Mouse (Mus musculus): ENCODE data around the gene Bace1.
A peak's percentile ranks its signal among the peaks of the same experiment; 100 is the strongest.
"Not testable (repeated sequence)": the region's sequence is repeated elsewhere in the genome, so short reads cannot be mapped to it uniquely, and the experiment has no call there.

The Bace1 gene

GRCm38 (mm10) chr9:45833461-45833860 lies 4.9 kb upstream of the Bace1 start:
- DNase-seq (ENCODE audit: low read depth in 2 of 2, low spot score in 2 of 2), result no peak

GRCm38 (mm10) chr9:45838069-45838433 lies 329 bp upstream of the Bace1 start:
- no peak for DNase-seq (ENCODE audit: low read depth in 2 of 2, low spot score in 2 of 2)

GRCm38 (mm10) chr9:45839139-45839981 lies 980 bp downstream of the Bace1 start:
- no peak for DNase-seq (ENCODE audit: low read depth in 2 of 2, low spot score in 2 of 2)

- no peak for DNase-seq (ENCODE audit: low read depth in 2 of 2, low spot score in 2 of 2)
These were observed 1.6 kb downstream of the Bace1 start for GRCm38 (mm10) chr9:45839982-45840300.

GRCm38 (mm10) chr9:45840331-45840730 lies 2.0 kb downstream of the Bace1 start:
- DNase-seq (ENCODE audit: low read depth in 2 of 2, low spot score in 2 of 2), result no peak

- DNase-seq (ENCODE audit: low read depth in 2 of 2, low spot score in 2 of 2), result no peak
These were observed 3.1 kb downstream of the Bace1 start for GRCm38 (mm10) chr9:45841458-45841857.

GRCm38 (mm10) chr9:45843007-45843406 lies 4.6 kb downstream of the Bace1 start:
- no peak for DNase-seq (ENCODE audit: low read depth in 2 of 2, low spot score in 2 of 2)

GRCm38 (mm10) chr9:45843780-45844179 lies 5.4 kb downstream of the Bace1 start:
- DNase-seq (ENCODE audit: low read depth in 2 of 2, low spot score in 2 of 2), result no peak

GRCm38 (mm10) chr9:45845541-45845940 lies 7.2 kb downstream of the Bace1 start:
- no peak for DNase-seq (ENCODE audit: low read depth in 2 of 2, low spot score in 2 of 2)

GRCm38 (mm10) chr9:45846176-45846575 lies 7.8 kb downstream of the Bace1 start:
- DNase-seq (ENCODE audit: low read depth in 2 of 2, low spot score in 2 of 2), result not testable (repeated sequence)

- no peak for DNase-seq (ENCODE audit: low read depth in 2 of 2, low spot score in 2 of 2)
These were observed 8.6 kb downstream of the Bace1 start for GRCm38 (mm10) chr9:45846891-45847460.

GRCm38 (mm10) chr9:45849528-45850408 lies 11.4 kb downstream of the Bace1 start:
- no peak for DNase-seq (ENCODE audit: low read depth in 2 of 2, low spot score in 2 of 2)

- DNase-seq (ENCODE audit: low read depth in 2 of 2, low spot score in 2 of 2), result no peak
These were observed 12.3 kb downstream of the Bace1 start for GRCm38 (mm10) chr9:45850528-45851155.

GRCm38 (mm10) chr9:45851330-45851729 lies 12.9 kb downstream of the Bace1 start:
- DNase-seq (ENCODE audit: low read depth in 2 of 2, low spot score in 2 of 2), result peak in 1 of 2 experiments; percentile 16

- no peak for DNase-seq (ENCODE audit: low read depth in 2 of 2, low spot score in 2 of 2)
These were observed 13.4 kb downstream of the Bace1 start for GRCm38 (mm10) chr9:45851776-45852175.

GRCm38 (mm10) chr9:45853695-45854094 lies 15.3 kb downstream of the Bace1 start:
- DNase-seq (ENCODE audit: low read depth in 2 of 2, low spot score in 2 of 2), result no peak

GRCm38 (mm10) chr9:45854136-45854535 lies 15.8 kb downstream of the Bace1 start:
- no peak for DNase-seq (ENCODE audit: low read depth in 2 of 2, low spot score in 2 of 2)

- no peak for DNase-seq (ENCODE audit: low read depth in 2 of 2, low spot score in 2 of 2)
These were observed 21.0 kb downstream of the Bace1 start for GRCm38 (mm10) chr9:45859364-45859763.

- no peak for DNase-seq (ENCODE audit: low read depth in 2 of 2, low spot score in 2 of 2)
These were observed 23.4 kb downstream of the Bace1 start for GRCm38 (mm10) chr9:45861813-45862212.

GRCm38 (mm10) chr9:45869181-45869580 lies 30.8 kb downstream of the Bace1 start:
- no peak for DNase-seq (ENCODE audit: low read depth in 2 of 2, low spot score in 2 of 2)

- no peak for DNase-seq (ENCODE audit: low read depth in 2 of 2, low spot score in 2 of 2)
These were observed 31.9 kb downstream of the Bace1 start for GRCm38 (mm10) chr9:45870265-45870664.

Measured in CD8-positive naive resting alpha-beta T cell, adult 2 months (primary cell).